Mouse (Mus musculus) inflammation-experienced regulatory T-cells (primary cell): ENCODE results near the gene Mcoln1. TPM values are rescaled to one million over a fixed set of nuclear protein-coding genes. Genes with fewer than 3 reads are reported as not detected.

ENCODE experiments used
- polyA plus RNA-seq, 2 experiments: library from polyadenylated mRNA; unstranded; fragments of 100-300 nt; shearing (Covaris generic); gene quantifications; one replicate each; pipeline ENCODE4 v1.2.1; 2017

Mcoln1 gene
- 100 to 1,000 TPM; 107 to 120 TPM for polyA plus RNA-seq

GRCm38 (mm10) chr8:3500235-3501090, at the start of gene Mcoln1:
Mcoln1 (plus strand) TSS chr8:3500457.

DNA sequence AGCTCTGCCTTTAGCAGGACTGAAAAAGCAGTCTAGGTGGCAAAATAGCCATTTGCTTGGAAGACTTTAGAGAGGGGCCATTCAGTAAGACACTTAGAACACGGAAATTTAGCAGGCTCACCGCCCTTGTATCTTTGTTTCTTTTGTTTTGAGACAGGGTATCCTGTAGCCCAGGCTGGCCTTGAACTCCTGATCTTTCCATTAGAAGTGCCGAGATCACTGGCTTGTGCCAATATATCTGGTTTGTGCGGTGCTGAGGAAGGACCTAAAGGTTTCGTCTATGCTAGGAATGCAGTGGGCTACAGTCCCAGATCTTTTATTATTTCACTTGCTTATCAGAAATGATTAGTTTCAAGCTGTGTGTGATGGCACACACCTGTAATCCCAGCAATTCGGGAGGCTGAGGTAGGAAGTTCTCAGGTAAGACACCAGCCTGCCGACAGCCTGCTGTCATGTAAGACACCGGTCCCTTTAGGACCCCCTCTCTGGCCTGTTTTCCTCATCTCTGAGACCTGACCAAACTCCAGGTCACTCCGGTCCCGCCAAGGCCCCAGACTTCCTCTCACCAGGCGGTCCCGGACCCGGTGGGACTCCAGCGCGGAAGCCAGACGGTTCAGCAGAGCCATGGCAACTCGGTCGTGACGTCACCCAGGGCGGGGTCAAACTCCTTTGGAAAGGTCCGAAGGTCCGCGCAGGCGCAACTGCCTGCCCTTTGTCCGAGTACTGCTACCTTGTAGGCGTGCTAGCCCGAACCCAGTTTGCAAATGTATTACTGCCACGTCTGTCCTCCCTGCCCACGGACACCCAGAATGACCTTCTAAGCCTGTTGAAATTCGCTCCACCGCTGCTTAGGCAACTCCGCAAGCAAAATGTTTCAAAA, 33.0 kb upstream of the Mcoln1 start, which contains the start of gene Pex11g:
Gene Pex11g (minus strand): TSS at position 675 of the 880 bp plus-strand sequence.

GRCm38 (mm10) chr8:3470562-3470961, 29.7 kb upstream of the Mcoln1 start, which contains the start of gene Tex45:
Tex45 (plus strand) TSS chr8:3470862.

GRCm38 (mm10) chr8:3492901-3493844, 7.1 kb upstream of the Mcoln1 start, which contains the start of gene Zfp358:
Zfp358 (plus strand) TSS chr8:3493138.

DNA sequence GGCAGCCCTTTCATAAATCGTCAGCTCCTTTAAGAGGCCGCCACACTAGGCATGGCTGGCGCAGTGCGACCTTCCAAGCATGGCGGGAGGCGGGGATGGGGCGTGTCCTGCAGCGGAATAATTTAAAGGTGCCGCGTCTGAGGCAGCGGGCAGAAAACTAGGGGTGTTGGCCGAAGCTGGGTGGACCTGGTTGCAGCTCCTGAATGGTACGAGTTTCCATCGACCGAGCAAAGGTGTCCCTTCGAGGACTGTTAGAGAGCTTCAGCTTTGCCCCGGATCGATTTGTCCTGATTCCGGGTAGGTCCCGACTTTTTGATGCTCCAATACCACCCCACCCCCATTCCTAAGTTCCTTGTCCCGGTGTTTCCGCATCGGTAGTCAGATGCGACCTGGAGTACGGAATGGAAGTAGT, 15.0 kb downstream of the Mcoln1 start, which contains the start of gene Pnpla6:
Gene Pnpla6 (plus strand): TSS at position 125 of the 412 bp plus-strand sequence.

Other genes with a start within 250 kb of the Mcoln1 start
- gene Insr, start 220.8 kb upstream of the Mcoln1 start, polyA plus RNA-seq, result 10 to 100 TPM; 19.7 to 26.5 TPM
- 100 to 1,000 TPM in 1 of 2 experiments, 10 to 100 TPM in 1; 73.2 to 113 TPM for gene A430078G23Rik, start 147.0 kb upstream of the Mcoln1 start, polyA plus RNA-seq
- 100 to 1,000 TPM in 1 of 2 experiments, 10 to 100 TPM in 1; 74.0 to 116 TPM for gene Arhgef18, start 107.5 kb upstream of the Mcoln1 start, polyA plus RNA-seq
- 1 to 10 TPM; 4.2 to 4.5 TPM for gene Pex11g, start 32.8 kb upstream of the Mcoln1 start, polyA plus RNA-seq
- under 1 TPM in 1 of 2 experiments, not detected in 1; 0.17 TPM for gene Tex45, start 29.6 kb upstream of the Mcoln1 start, polyA plus RNA-seq
- gene Zfp358, start 7.3 kb upstream of the Mcoln1 start, polyA plus RNA-seq, result 1 to 10 TPM; 6.7 to 8.5 TPM
- gene Pnpla6, start 14.9 kb downstream of the Mcoln1 start, polyA plus RNA-seq, result 10 to 100 TPM; 39.8 to 41.4 TPM
- 1 to 10 TPM in 1 of 2 experiments, not detected in 1; 2.2 TPM for gene C330021F23Rik, start 67.5 kb downstream of the Mcoln1 start, polyA plus RNA-seq
- 1 to 10 TPM in 1 of 2 experiments, under 1 TPM in 1; 0.98 to 5.4 TPM for gene Camsap3, start 86.8 kb downstream of the Mcoln1 start, polyA plus RNA-seq
- gene Xab2, start 120.9 kb downstream of the Mcoln1 start, polyA plus RNA-seq, result 100 to 1,000 TPM; 100 to 114 TPM
- 100 to 1,000 TPM in 1 of 2 experiments, 10 to 100 TPM in 1; 95.6 to 102 TPM for gene Pet100, start 121.1 kb downstream of the Mcoln1 start, polyA plus RNA-seq
- not detected for gene Pcp2, start 125.1 kb downstream of the Mcoln1 start, polyA plus RNA-seq
- 100 to 1,000 TPM; 203 to 221 TPM for gene Stxbp2, start 130.5 kb downstream of the Mcoln1 start, polyA plus RNA-seq
- not detected for gene Retn, start 155.3 kb downstream of the Mcoln1 start, polyA plus RNA-seq
- gene Mcemp1, start 165.3 kb downstream of the Mcoln1 start, polyA plus RNA-seq, result 1 to 10 TPM in 1 of 2 experiments, not detected in 1; 1.1 TPM
- gene Fcor, start 171.9 kb downstream of the Mcoln1 start, polyA plus RNA-seq, result under 1 TPM in 1 of 2 experiments, not detected in 1; 0.78 TPM
- gene Trappc5, start 175.8 kb downstream of the Mcoln1 start, polyA plus RNA-seq, result 10 to 100 TPM; 35.7 to 44.1 TPM
- 10 to 100 TPM in 1 of 2 experiments, 1 to 10 TPM in 1; 1.7 to 16.7 TPM for gene Fcer2a, start 193.7 kb downstream of the Mcoln1 start, polyA plus RNA-seq
- under 1 TPM in 1 of 2 experiments, not detected in 1; 0.53 TPM for gene Clec4g, start 220.2 kb downstream of the Mcoln1 start, polyA plus RNA-seq
- gene Cd209a, start 248.5 kb downstream of the Mcoln1 start, polyA plus RNA-seq, result 1 to 10 TPM in 1 of 2 experiments, not detected in 1; 2.8 TPM